Mouse (Mus musculus) C2C12 (cell line): ENCODE measurements around the gene Rdh12.
"Not testable (repeated sequence)": the region's sequence is repeated elsewhere in the genome, so short reads cannot be mapped to it uniquely, and the experiment has no call there.

Source experiments
- CTCF ChIP-seq: IDR thresholded peaks from one replicate; pipeline ENCODE4 v1.5.1; 2011; ENCODE audit not compliant: control insufficient read depth, insufficient read depth, insufficient read length
- MAX ChIP-seq: IDR thresholded peaks from one replicate; pipeline ENCODE4 v1.6.1; 2011; ENCODE audit warnings: mild to moderate bottlenecking, control low read depth
- MYOG ChIP-seq: IDR thresholded peaks from one replicate; pipeline ENCODE4 v1.6.1; 2011; ENCODE audit not compliant: control insufficient read depth, insufficient read length; ENCODE audit errors: extremely low read depth
- USF1 ChIP-seq: IDR thresholded peaks from one replicate; pipeline ENCODE4 v1.6.1; 2011; ENCODE audit warnings: low read depth, mild to moderate bottlenecking, control low read depth, moderate library complexity

- TF ChIP-seq CTCF, USF1, MYOG, MAX: not testable (repeated sequence)
Measured at GRCm38 (mm10) chr12:79185160-79185559, 23.6 kb upstream of the Rdh12 start.
